Mouse (Mus musculus): Measurements from ENCODE around the gene Npas3.

Gene Npas3

GRCm38 (mm10) chr12:53421701-53422100 is 173.2 kb downstream of the Npas3 start:
- DNase-seq, result no peak

GRCm38 (mm10) chr12:53423631-53424030 is 175.2 kb downstream of the Npas3 start:
- no peak for DNase-seq

GRCm38 (mm10) chr12:53426006-53426405 is 177.5 kb downstream of the Npas3 start:
- DNase-seq, result no peak

GRCm38 (mm10) chr12:53427153-53427552 is 178.7 kb downstream of the Npas3 start:
- no peak for DNase-seq

GRCm38 (mm10) chr12:53442029-53442428 is 193.6 kb downstream of the Npas3 start:
- DNase-seq, result no peak

- no peak for DNase-seq
Observed at GRCm38 (mm10) chr12:53447469-53447868, 199.0 kb downstream of the Npas3 start.

- no peak for DNase-seq
Observed at GRCm38 (mm10) chr12:53448040-53448439, 199.6 kb downstream of the Npas3 start.

GRCm38 (mm10) chr12:53467549-53467948 is 219.1 kb downstream of the Npas3 start:
- DNase-seq, result no peak

GRCm38 (mm10) chr12:53474486-53474885 is 226.0 kb downstream of the Npas3 start:
- DNase-seq, result no peak

GRCm38 (mm10) chr12:53484924-53485323 is 236.4 kb downstream of the Npas3 start:
- no peak for DNase-seq

- DNase-seq, result no peak
Observed at GRCm38 (mm10) chr12:53496386-53496785, 247.9 kb downstream of the Npas3 start.

GRCm38 (mm10) chr12:53514885-53515284 is 266.4 kb downstream of the Npas3 start:
- no peak for DNase-seq

GRCm38 (mm10) chr12:53519556-53519955 is 271.1 kb downstream of the Npas3 start:
- no peak for DNase-seq

- no peak for DNase-seq
Observed at GRCm38 (mm10) chr12:53522631-53523030, 274.2 kb downstream of the Npas3 start.

GRCm38 (mm10) chr12:53527046-53527445 is 278.6 kb downstream of the Npas3 start:
- DNase-seq, result no peak

- no peak for DNase-seq
Observed at GRCm38 (mm10) chr12:53529345-53529744, 280.9 kb downstream of the Npas3 start.

GRCm38 (mm10) chr12:53536816-53537215 is 288.3 kb downstream of the Npas3 start:
- no peak for DNase-seq

GRCm38 (mm10) chr12:53556359-53556758 is 307.9 kb downstream of the Npas3 start:
- no peak for DNase-seq

- no peak for DNase-seq
Observed at GRCm38 (mm10) chr12:53558259-53558658, 309.8 kb downstream of the Npas3 start.

- DNase-seq, result no peak
Observed at GRCm38 (mm10) chr12:53566712-53567387, 318.4 kb downstream of the Npas3 start.

- no peak for DNase-seq
Observed at GRCm38 (mm10) chr12:53581181-53581580, 332.7 kb downstream of the Npas3 start.

GRCm38 (mm10) chr12:53587249-53587648 is 338.8 kb downstream of the Npas3 start:
- no peak for DNase-seq

GRCm38 (mm10) chr12:53587691-53588504 is 339.4 kb downstream of the Npas3 start:
- DNase-seq, result no peak

- DNase-seq, result no peak
Observed at GRCm38 (mm10) chr12:53589446-53589961, 341.0 kb downstream of the Npas3 start.
